Mouse (Mus musculus): ENCODE results near the gene Coro2b. TPM values are rescaled to one million over a fixed set of nuclear protein-coding genes. Genes with fewer than 3 reads are reported as not detected.

Coro2b gene
- polyA plus RNA-seq, 1 experiment from 2014 or later, result 16.5 TPM

GRCm38 (mm10) chr9:62556748-62557147, 19.9 kb upstream of the Coro2b start:
- no peaks in the 10 kb centered on the region for H3K4me1 ChIP-seq (ENCODE audit: control insufficient read depth, insufficient read depth, low read length)
- H3K4me3 ChIP-seq (ENCODE audit: low read length), result no peak overlapping the region
- ATAC-seq (ENCODE audit: low FRiP score, low TSS enrichment), result no peak
- 84% methylated on average over 6 of the region's 6 CpGs for WGBS
- H3K9me3 ChIP-seq (ENCODE audit: control insufficient read depth, low read length), result no peaks in the 10 kb centered on the region
- no peak overlapping the region for H3K4me2 ChIP-seq (replicated peaks; ENCODE audit: low read depth, low read length)
- no peaks in the 10 kb centered on the region for H3K36me3 ChIP-seq (ENCODE audit: control insufficient read depth, insufficient read depth, low read length)
- no peaks in the 10 kb centered on the region for H3K27me3 ChIP-seq (ENCODE audit: control insufficient read depth, insufficient read depth, low read length)
- no peak overlapping the region for H3K27ac ChIP-seq (ENCODE audit: low read depth, low read length)
- no peak overlapping the region for H3K9ac ChIP-seq (ENCODE audit: low read depth, low read length)

- 70% methylated on average over 5 of the region's 5 CpGs for WGBS
- no peak overlapping the region for H3K9ac ChIP-seq (ENCODE audit: low read depth, low read length)
- H3K36me3 ChIP-seq (ENCODE audit: control insufficient read depth, insufficient read depth, low read length), result no peaks in the 10 kb centered on the region
- H3K27me3 ChIP-seq (ENCODE audit: control insufficient read depth, insufficient read depth, low read length), result no peaks in the 10 kb centered on the region
- H3K9me3 ChIP-seq (ENCODE audit: control insufficient read depth, low read length), result no peaks in the 10 kb centered on the region
- no peak overlapping the region for H3K4me2 ChIP-seq (replicated peaks; ENCODE audit: low read depth, low read length)
- no peaks in the 10 kb centered on the region for H3K4me1 ChIP-seq (ENCODE audit: control insufficient read depth, insufficient read depth, low read length)
- no peak overlapping the region for H3K4me3 ChIP-seq (ENCODE audit: low read length)
- ATAC-seq (ENCODE audit: low FRiP score, low TSS enrichment), result no peak
- H3K27ac ChIP-seq (ENCODE audit: low read depth, low read length), result no peak overlapping the region
These were observed 18.5 kb upstream of the Coro2b start for GRCm38 (mm10) chr9:62555258-62555856.

DNA sequence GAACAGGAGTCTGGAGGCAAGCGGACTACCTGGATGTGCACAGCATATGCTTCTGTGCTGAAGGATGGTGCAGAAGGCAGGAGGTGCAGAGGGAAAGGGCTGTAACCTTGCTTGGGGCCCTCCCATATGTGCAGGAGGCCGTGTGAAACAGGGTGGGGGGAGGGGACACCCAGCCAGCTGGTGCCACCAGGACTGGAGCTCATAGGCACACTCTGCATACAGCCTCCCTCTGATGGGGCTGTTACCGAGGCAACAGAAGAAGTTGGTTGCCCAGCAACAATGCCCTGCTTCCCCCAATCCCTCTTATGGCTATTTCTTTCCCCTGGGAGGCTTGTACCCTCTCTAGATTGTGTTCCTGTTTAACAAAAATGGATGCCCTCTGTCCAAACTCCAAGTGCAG, 17.8 kb upstream of the Coro2b start:
- WGBS, result 45% methylated on average over 3 of the region's 3 CpGs
- Histone ChIP-seq H3K27me3 (ENCODE audit: control insufficient read depth, insufficient read depth, low read length) (no peaks in the 10 kb centered on the region), H3K4me1 (ENCODE audit: control insufficient read depth, insufficient read depth, low read length) (no peaks in the 10 kb centered on the region), H3K4me3 (ENCODE audit: low read length) (no peak overlapping the region), H3K4me2 (replicated peaks; ENCODE audit: low read depth, low read length) (no peak overlapping the region), H3K9me3 (ENCODE audit: control insufficient read depth, low read length) (no peaks in the 10 kb centered on the region), H3K9ac (ENCODE audit: low read depth, low read length) (no peak overlapping the region), H3K36me3 (ENCODE audit: control insufficient read depth, insufficient read depth, low read length) (no peaks in the 10 kb centered on the region), H3K27ac (ENCODE audit: low read depth, low read length) (no peak overlapping the region)
- no peak for ATAC-seq (ENCODE audit: low FRiP score, low TSS enrichment)

DNA sequence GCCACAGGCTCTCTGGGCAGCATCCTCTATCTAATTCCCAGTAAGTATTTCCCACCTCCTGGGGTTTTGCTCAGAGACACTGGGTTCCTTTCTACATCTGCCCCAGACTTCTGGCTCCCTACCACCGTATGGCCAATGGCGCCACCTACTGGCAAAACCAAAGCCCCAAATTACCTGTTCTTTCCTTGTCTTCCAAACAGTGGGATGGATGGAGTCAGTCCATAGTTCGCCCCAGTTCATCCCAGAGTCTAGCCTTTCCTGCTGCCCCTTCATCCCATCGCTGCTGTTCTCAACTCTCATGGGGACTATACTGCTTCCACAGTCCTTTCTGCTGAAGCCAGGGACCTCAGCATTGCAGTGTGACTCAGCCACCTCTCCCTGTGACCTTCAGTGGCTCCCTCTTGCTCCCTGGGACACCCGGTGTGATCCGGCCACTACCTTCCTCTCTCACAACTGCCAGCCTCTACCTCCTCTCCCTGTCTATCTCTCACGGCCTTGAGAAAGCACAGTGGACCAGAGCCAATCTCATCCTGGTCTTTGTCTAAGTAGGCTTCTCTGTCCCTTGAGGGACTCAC, 16.6 kb upstream of the Coro2b start:
- Histone ChIP-seq H3K4me2 (replicated peaks; ENCODE audit: low read depth, low read length) (no peak overlapping the region), H3K36me3 (ENCODE audit: control insufficient read depth, insufficient read depth, low read length) (no peaks in the 10 kb centered on the region), H3K4me3 (ENCODE audit: low read length) (no peak overlapping the region), H3K9me3 (ENCODE audit: control insufficient read depth, low read length) (no peaks in the 10 kb centered on the region), H3K9ac (ENCODE audit: low read depth, low read length) (no peak overlapping the region), H3K4me1 (ENCODE audit: control insufficient read depth, insufficient read depth, low read length) (no peaks in the 10 kb centered on the region), H3K27ac (ENCODE audit: low read depth, low read length) (no peak overlapping the region), H3K27me3 (ENCODE audit: control insufficient read depth, insufficient read depth, low read length) (no peaks in the 10 kb centered on the region)
- WGBS, result 38% methylated on average over 7 of the region's 7 CpGs
- ATAC-seq (ENCODE audit: low FRiP score, low TSS enrichment), result no peak

DNA sequence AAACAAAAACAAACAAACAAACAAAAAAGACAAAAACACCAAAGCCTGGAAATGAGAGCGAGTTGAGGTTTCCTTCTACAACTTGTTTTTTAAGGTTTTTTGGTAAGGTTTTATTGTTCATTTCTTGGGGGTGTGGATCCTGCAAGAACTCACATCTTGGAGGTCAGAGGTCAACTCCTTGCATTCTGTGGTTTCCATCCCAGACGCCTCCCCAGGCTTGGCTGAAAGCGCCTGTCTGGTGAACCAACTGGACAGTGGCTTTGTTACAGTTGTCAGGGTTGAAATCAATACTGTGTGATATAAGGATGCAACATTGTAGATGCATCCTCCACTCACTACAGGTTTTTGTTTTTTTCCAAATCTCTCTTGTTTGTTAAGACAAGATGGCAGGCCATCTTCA, 14.7 kb upstream of the Coro2b start:
- H3K4me1 ChIP-seq (ENCODE audit: control insufficient read depth, insufficient read depth, low read length), result no peaks in the 10 kb centered on the region
- no peak overlapping the region for H3K4me3 ChIP-seq (ENCODE audit: low read length)
- no peaks in the 10 kb centered on the region for H3K36me3 ChIP-seq (ENCODE audit: control insufficient read depth, insufficient read depth, low read length)
- 84% methylated on average over 3 of the region's 3 CpGs for WGBS
- no peak for ATAC-seq (ENCODE audit: low FRiP score, low TSS enrichment)
- H3K27ac ChIP-seq (ENCODE audit: low read depth, low read length), result no peak overlapping the region
- no peaks in the 10 kb centered on the region for H3K27me3 ChIP-seq (ENCODE audit: control insufficient read depth, insufficient read depth, low read length)
- H3K4me2 ChIP-seq (replicated peaks; ENCODE audit: low read depth, low read length), result no peak overlapping the region
- no peaks in the 10 kb centered on the region for H3K9me3 ChIP-seq (ENCODE audit: control insufficient read depth, low read length)
- H3K9ac ChIP-seq (ENCODE audit: low read depth, low read length), result no peak overlapping the region

- no peak overlapping the region for H3K4me2 ChIP-seq (replicated peaks; ENCODE audit: low read depth, low read length)
- no peaks in the 10 kb centered on the region for H3K36me3 ChIP-seq (ENCODE audit: control insufficient read depth, insufficient read depth, low read length)
- H3K4me3 ChIP-seq (ENCODE audit: low read length), result no peak overlapping the region
- H3K9ac ChIP-seq (ENCODE audit: low read depth, low read length), result no peak overlapping the region
- ATAC-seq (ENCODE audit: low FRiP score, low TSS enrichment), result peak; percentile 53; the same call in 1 of the 2 replicates
- no peaks in the 10 kb centered on the region for H3K4me1 ChIP-seq (ENCODE audit: control insufficient read depth, insufficient read depth, low read length)
- no peaks in the 10 kb centered on the region for H3K27me3 ChIP-seq (ENCODE audit: control insufficient read depth, insufficient read depth, low read length)
- no peak overlapping the region for H3K27ac ChIP-seq (ENCODE audit: low read depth, low read length)
- H3K9me3 ChIP-seq (ENCODE audit: control insufficient read depth, low read length), result no peaks in the 10 kb centered on the region
- WGBS, result 48% methylated on average over 11 of the region's 11 CpGs
These were observed 13.8 kb upstream of the Coro2b start for GRCm38 (mm10) chr9:62550661-62551093.

- Histone ChIP-seq H3K9me3 (ENCODE audit: control insufficient read depth, low read length) (no peaks in the 10 kb centered on the region), H3K27ac (ENCODE audit: low read depth, low read length) (no peak overlapping the region), H3K36me3 (ENCODE audit: control insufficient read depth, insufficient read depth, low read length) (no peaks in the 10 kb centered on the region), H3K9ac (ENCODE audit: low read depth, low read length) (no peak overlapping the region), H3K27me3 (ENCODE audit: control insufficient read depth, insufficient read depth, low read length) (no peaks in the 10 kb centered on the region), H3K4me1 (ENCODE audit: control insufficient read depth, insufficient read depth, low read length) (no peaks in the 10 kb centered on the region), H3K4me3 (ENCODE audit: low read length) (no peak overlapping the region), H3K4me2 (replicated peaks; ENCODE audit: low read depth, low read length) (no peak overlapping the region)
- 4% methylated on average over 8 of the region's 8 CpGs for WGBS
- ATAC-seq (ENCODE audit: low FRiP score, low TSS enrichment), result no peak
These were observed 13.0 kb upstream of the Coro2b start for GRCm38 (mm10) chr9:62549809-62550208.

DNA sequence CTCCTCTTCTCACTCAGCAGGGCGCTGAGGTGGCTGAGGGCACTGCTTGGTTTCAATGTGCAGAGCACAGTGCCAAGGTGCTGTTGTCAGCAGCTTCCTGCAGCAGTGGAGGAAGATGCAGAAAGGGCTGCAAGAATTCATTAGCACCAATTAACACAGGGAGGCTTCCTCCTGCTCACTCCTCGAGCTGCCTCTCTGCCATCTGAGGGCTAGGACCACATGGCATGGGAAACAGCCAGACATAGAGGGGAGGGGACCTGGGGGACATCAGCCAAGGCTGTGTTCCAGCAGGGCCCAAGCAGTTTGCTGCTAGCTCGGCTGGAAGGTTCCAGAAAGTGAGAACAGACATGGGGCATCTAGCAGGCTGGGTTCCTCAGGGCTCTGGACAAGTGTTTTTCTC, 10.6 kb upstream of the Coro2b start:
- Histone ChIP-seq H3K36me3 (ENCODE audit: control insufficient read depth, insufficient read depth, low read length) (no peaks in the 10 kb centered on the region), H3K27me3 (ENCODE audit: control insufficient read depth, insufficient read depth, low read length) (no peaks in the 10 kb centered on the region), H3K9me3 (ENCODE audit: control insufficient read depth, low read length) (no peaks in the 10 kb centered on the region), H3K9ac (ENCODE audit: low read depth, low read length) (no peak overlapping the region), H3K4me1 (ENCODE audit: control insufficient read depth, insufficient read depth, low read length) (no peaks in the 10 kb centered on the region), H3K4me3 (ENCODE audit: low read length) (no peak overlapping the region), H3K27ac (ENCODE audit: low read depth, low read length) (no peak overlapping the region), H3K4me2 (replicated peaks; ENCODE audit: low read depth, low read length) (no peak overlapping the region)
- WGBS, result 71% methylated on average over 3 of the region's 3 CpGs
- ATAC-seq (ENCODE audit: low FRiP score, low TSS enrichment), result no peak

- H3K9ac ChIP-seq (ENCODE audit: low read depth, low read length), result no peak overlapping the region
- no peak overlapping the region for H3K27ac ChIP-seq (ENCODE audit: low read depth, low read length)
- ATAC-seq (ENCODE audit: low FRiP score, low TSS enrichment), result no peak
- H3K27me3 ChIP-seq (ENCODE audit: control insufficient read depth, insufficient read depth, low read length), result no peaks in the 10 kb centered on the region
- H3K4me1 ChIP-seq (ENCODE audit: control insufficient read depth, insufficient read depth, low read length), result no peaks in the 10 kb centered on the region
- no peak overlapping the region for H3K4me3 ChIP-seq (ENCODE audit: low read length)
- no peaks in the 10 kb centered on the region for H3K36me3 ChIP-seq (ENCODE audit: control insufficient read depth, insufficient read depth, low read length)
- H3K4me2 ChIP-seq (replicated peaks; ENCODE audit: low read depth, low read length), result no peak overlapping the region
- H3K9me3 ChIP-seq (ENCODE audit: control insufficient read depth, low read length), result no peaks in the 10 kb centered on the region
- WGBS, result 76% methylated on average over 10 of the region's 10 CpGs
These were observed 8.0 kb upstream of the Coro2b start for GRCm38 (mm10) chr9:62544856-62545255.

Data from kidney, embryonic 14.5 days (tissue).